Mouse (Mus musculus) midbrain, embryonic 16.5 days (tissue): ENCODE data around the gene Polr2l. TPM values are rescaled to one million over a fixed set of nuclear protein-coding genes. Genes with fewer than 3 reads are reported as not detected.

Source experiments
- ATAC-seq: fragments of 200-750 bp; cut with Nextera tagmentation; 2 replicates; pipeline ENCODE4 v1.8.0; 2017; ENCODE audit warnings: moderate TSS enrichment
- H3K27ac ChIP-seq: fragments of 300-500 bp; sonication (generic); 2 replicates; pipeline ENCODE4 v1.5.1; 2014; ENCODE audit warnings: mild to moderate bottlenecking, low read length, mixed read lengths
- H3K27me3 ChIP-seq: fragments of 300-500 bp; sonication (generic); 2 replicates; pipeline ENCODE4 v1.6.1; 2014; ENCODE audit warnings: low read depth, low read length, mixed read lengths; ENCODE audit not compliant: control insufficient read depth, insufficient read depth
- H3K36me3 ChIP-seq: fragments of 300-500 bp; sonication (generic); 2 replicates; pipeline ENCODE4 v1.6.1; 2014; ENCODE audit warnings: mild to moderate bottlenecking, low read length, moderate library complexity, mixed read lengths; ENCODE audit not compliant: control insufficient read depth, insufficient read depth
- H3K4me1 ChIP-seq: fragments of 300-500 bp; sonication (generic); 2 replicates; pipeline ENCODE4 v1.6.1; 2014; ENCODE audit warnings: mild to moderate bottlenecking, low read length, mixed read lengths; ENCODE audit not compliant: control insufficient read depth, insufficient read depth
- H3K4me2 ChIP-seq: fragments of 300-500 bp; sonication (generic); 2 replicates; pipeline ENCODE4 v1.6.1; 2014; ENCODE audit warnings: mild to moderate bottlenecking, low read length, mixed read lengths
- H3K4me3 ChIP-seq: fragments of 300-500 bp; sonication (generic); 2 replicates; pipeline ENCODE4 v1.5.1; 2014; ENCODE audit warnings: low read depth, mild to moderate bottlenecking, low read length, moderate library complexity, mixed read lengths
- H3K9ac ChIP-seq: fragments of 300-500 bp; sonication (generic); 2 replicates; pipeline ENCODE4 v1.6.1; 2014; ENCODE audit warnings: low read depth, low read length, mixed read lengths
- H3K9me3 ChIP-seq: fragments of 300-500 bp; sonication (generic); replicated peaks from 2 replicates; pipeline ENCODE4 v1.6.1; 2014; ENCODE audit warnings: mild to moderate bottlenecking, low read length, mixed read lengths; ENCODE audit not compliant: control insufficient read depth, poor library complexity, severe bottlenecking
- WGBS: fragments of 180-500 bp; shearing (Covaris S2); extraction: QIAGEN DNeasy Blood & Tissue Kit; methylation state at CpG from one replicate; pipeline ENCODE4 v1.1.7; 2014; 5-methylcytosine and 5-hydroxymethylcytosine counted together
- polyA plus RNA-seq: library from polyadenylated mRNA; unstranded; fragments of >200 nt; fragmentation: Nextera tagmentation; extraction: Ambion mirVana; gene quantifications from 2 replicates; pipeline ENCODE4 v1.2.1, GENCODE M21; 2015

The Polr2l gene
- polyA plus RNA-seq, 1 experiment from 2014 or later = 74.0 TPM

- no peak overlapping the region for H3K9ac ChIP-seq
- H3K36me3 ChIP-seq = no peaks in the 10 kb centered on the region
- WGBS = 95% methylated on average over 13 of the region's 13 CpGs
- peaks cover 2% of the 10 kb centered on the region; the same call in 1 of the 2 replicates for H3K4me1 ChIP-seq
- H3K4me2 ChIP-seq = 0 out of 2 replicates have a peak overlapping the region, but pooled peaks have one; percentile 6
- no peaks in the 10 kb centered on the region for H3K27me3 ChIP-seq
- no peak overlapping the region for H3K27ac ChIP-seq
- no peak for ATAC-seq
- H3K4me3 ChIP-seq = no peak overlapping the region
- no peaks in the 10 kb centered on the region for H3K9me3 ChIP-seq
Measured at GRCm38 (mm10) chr7:141442199-141442598, 32.7 kb downstream of the Polr2l start.

DNA sequence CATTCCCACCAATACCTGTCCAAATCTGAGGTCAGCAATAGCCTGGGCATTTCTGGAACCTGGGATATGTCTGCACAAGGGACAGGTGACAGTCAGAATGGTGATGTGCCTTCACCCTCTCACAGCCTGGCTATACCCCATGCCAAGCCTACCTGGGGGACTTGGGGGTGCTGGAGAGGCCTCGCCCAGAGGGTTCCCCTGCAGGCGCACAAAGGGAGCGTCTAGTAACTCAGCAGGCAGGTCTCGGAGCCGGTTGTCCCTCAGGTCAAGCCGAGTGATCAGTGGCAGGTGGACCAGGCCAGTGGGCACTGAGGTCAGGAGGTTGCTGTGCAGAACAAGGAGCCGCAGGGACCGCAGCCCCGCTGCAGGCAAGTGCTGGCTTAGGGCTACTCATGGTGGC is 33.5 kb downstream of the Polr2l start:
- no peaks in the 10 kb centered on the region for H3K36me3 ChIP-seq
- H3K9me3 ChIP-seq = no peaks in the 10 kb centered on the region
- H3K27me3 ChIP-seq = no peaks in the 10 kb centered on the region
- no peak overlapping the region for H3K9ac ChIP-seq
- peaks cover 6% of the 10 kb centered on the region for H3K4me1 ChIP-seq
- no peak overlapping the region for H3K4me3 ChIP-seq
- no peak overlapping the region for H3K4me2 ChIP-seq
- 92% methylated on average over 9 of the region's 9 CpGs for WGBS
- no peak for ATAC-seq
- no peak overlapping the region for H3K27ac ChIP-seq

GRCm38 (mm10) chr7:141440613-141441012 is 34.3 kb downstream of the Polr2l start:
- no peak overlapping the region for H3K27ac ChIP-seq
- H3K4me2 ChIP-seq = no peak overlapping the region
- ATAC-seq = no peak
- 27% methylated on average over 6 of the region's 6 CpGs for WGBS
- no peaks in the 10 kb centered on the region for H3K27me3 ChIP-seq
- H3K9ac ChIP-seq = no peak overlapping the region
- H3K9me3 ChIP-seq = no peaks in the 10 kb centered on the region
- H3K4me3 ChIP-seq = no peak overlapping the region
- no peaks in the 10 kb centered on the region for H3K36me3 ChIP-seq
- H3K4me1 ChIP-seq = peaks cover 15% of the 10 kb centered on the region

GRCm38 (mm10) chr7:141439811-141440210 is 35.1 kb downstream of the Polr2l start:
- ATAC-seq = no peak
- H3K9me3 ChIP-seq = no peaks in the 10 kb centered on the region
- no peak overlapping the region for H3K9ac ChIP-seq
- H3K4me1 ChIP-seq = peaks cover 21% of the 10 kb centered on the region
- H3K4me2 ChIP-seq = no peak overlapping the region
- H3K4me3 ChIP-seq = no peak overlapping the region
- H3K27ac ChIP-seq = no peak overlapping the region
- H3K36me3 ChIP-seq = no peaks in the 10 kb centered on the region
- H3K27me3 ChIP-seq = no peaks in the 10 kb centered on the region
- 95% methylated on average over 11 of the region's 11 CpGs for WGBS

- Histone ChIP-seq H3K27me3 (no peaks in the 10 kb centered on the region), H3K36me3 (no peaks in the 10 kb centered on the region), H3K4me1 (peaks cover 24% of the 10 kb centered on the region), H3K27ac (no peak overlapping the region), H3K4me2 (no peak overlapping the region), H3K9me3 (no peaks in the 10 kb centered on the region), H3K9ac (no peak overlapping the region), H3K4me3 (no peak overlapping the region)
- WGBS = 96% methylated on average over 10 of the region's 10 CpGs
- no peak for ATAC-seq
Measured at GRCm38 (mm10) chr7:141439140-141439679, 35.7 kb downstream of the Polr2l start.

DNA sequence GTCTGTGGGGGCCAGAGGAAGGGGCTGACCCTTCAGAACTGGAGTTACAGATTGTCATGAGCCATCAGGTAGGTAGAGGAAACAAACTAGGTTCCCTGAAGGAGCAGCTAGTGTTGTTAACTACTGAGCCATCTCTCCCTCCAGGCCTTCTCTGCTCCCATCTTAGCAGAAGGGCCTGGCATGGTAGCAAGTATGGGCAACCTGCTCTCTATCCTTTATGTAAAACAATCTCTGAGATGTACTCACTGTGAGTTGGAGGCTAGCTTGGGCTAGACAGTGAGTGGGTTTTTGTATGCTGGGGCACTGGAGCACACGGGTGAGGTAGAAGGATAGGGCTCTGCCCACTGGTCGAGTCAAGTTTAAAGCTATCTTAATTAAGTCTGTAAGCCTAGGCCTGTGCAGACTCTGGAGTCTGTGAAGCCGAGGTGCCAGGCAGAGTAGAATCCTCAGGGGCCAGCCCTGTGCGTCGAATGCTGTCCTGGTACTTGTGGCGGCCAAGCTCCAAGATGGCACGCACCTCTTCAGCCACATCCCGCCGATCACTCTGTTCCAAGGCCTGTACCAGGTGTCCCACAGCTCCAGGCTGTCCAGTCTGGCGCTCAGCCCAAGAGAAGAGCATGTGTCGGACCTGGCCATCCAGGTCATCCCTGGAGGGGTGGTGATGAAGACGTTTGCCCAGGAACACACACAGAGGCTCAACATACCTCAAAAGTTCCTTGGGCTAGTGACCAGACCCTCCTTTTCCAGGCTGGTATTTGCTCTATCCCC is 36.5 kb downstream of the Polr2l start:
- Histone ChIP-seq H3K27me3 (no peaks in the 10 kb centered on the region), H3K27ac (peak overlapping the region; percentile 84), H3K36me3 (0 out of 2 replicates have a peak, but pooled peaks cover 4% of the 10 kb centered on the region), H3K9me3 (no peaks in the 10 kb centered on the region), H3K9ac (peak overlapping the region; percentile 89), H3K4me2 (peak overlapping the region; percentile 69), H3K4me1 (peaks cover 32% of the 10 kb centered on the region), H3K4me3 (peak overlapping the region; percentile 59; the same call in 1 of the 2 replicates)
- WGBS = 86% methylated on average over 12 of the region's 12 CpGs
- no peak for ATAC-seq

DNA sequence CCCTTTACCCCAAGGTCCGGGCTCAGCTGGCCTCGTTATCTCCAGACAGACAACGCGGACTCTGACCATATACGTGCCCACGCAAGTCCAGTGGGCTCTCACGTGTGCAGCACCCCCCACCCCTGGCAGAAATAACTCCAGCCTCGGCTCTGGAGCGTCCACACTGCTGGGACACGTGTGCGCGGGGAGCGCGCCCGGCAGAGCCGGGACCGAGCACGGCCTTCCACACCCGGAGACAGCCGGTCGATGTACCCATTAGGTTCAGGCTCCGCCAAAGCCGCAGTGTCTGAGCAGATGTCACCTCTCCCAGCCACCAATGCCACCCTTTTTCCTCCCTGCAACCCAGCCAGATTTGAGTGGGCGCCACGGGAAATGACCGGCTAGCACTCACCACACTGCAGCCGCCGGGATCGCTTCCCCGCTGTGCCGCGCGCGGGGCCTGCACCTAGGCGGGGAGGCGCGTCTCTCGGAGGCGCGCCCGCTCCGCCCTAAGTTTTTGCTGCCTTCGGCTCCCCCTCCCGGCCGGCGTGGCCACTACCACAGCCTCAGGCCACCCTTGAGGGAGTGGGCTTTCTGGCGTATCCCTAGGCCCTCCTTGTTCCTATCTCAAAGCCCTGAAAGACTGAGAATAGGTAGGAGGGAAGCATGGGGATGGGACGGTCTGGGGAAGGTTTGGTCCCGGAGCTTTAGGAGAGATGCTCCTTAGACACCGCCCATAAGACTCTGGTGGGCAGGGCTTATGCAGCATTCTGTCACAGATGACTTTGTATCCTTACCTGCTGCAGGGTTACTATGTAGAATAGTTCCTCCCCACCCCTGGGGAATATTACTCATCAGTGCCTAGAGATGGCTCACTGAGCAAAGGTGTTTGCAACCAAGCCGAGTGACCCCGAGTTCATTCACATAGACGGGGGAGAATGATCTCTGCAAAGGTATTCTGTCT is 37.5 kb downstream of the Polr2l start, which contains the start of gene Slc25a22:
TSS of gene Slc25a22 (minus strand) at position 715 of the 943 bp plus-strand sequence.
- Histone ChIP-seq H3K4me3 (peak within 1 kb of the TSS; percentile 59), H3K9ac (peak within 1 kb of the TSS; percentile 89), H3K36me3 (peaks cover 6% of the 10 kb centered on the region; the same call in 1 of the 2 replicates), H3K27ac (peak within 1 kb of the TSS; percentile 84), H3K9me3 (no peaks in the 10 kb centered on the region), H3K4me1 (peaks cover 40% of the 10 kb centered on the region), H3K4me2 (peak within 1 kb of the TSS; percentile 69), H3K27me3 (no peaks in the 10 kb centered on the region)
- WGBS = 5% methylated on average over 53 of the region's 53 CpGs
- ATAC-seq = peak; percentile 73

DNA sequence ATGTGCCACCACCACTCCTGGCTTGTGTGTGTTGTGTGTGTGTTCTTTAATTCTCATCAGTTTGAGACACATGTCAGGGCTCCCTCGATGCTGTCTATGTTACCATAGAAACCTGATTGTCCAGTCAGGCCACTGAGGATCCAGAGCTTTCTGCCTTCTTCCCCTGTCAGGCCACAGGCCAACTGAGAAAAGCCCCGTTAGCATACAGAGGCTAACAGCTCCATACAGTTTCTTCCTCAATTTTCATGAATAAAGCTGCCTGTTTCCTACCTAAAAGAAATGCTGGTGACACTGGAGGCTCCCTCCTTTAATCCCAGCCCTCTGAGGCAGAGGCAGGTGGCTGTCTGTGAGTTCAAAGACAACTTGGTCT is 38.4 kb downstream of the Polr2l start:
- 37% methylated on average over 2 of the region's 2 CpGs for WGBS

More for the DNA sequence above, 38.4 kb downstream of the Polr2l start:
- peak overlapping the region; percentile 59 for H3K4me3 ChIP-seq
- no peaks in the 10 kb centered on the region for H3K9me3 ChIP-seq
- H3K4me2 ChIP-seq = peak overlapping the region; percentile 69
- H3K27ac ChIP-seq = no peak overlapping the region; the same call in 1 of the 2 replicates
- no peak for ATAC-seq
- no peaks in the 10 kb centered on the region for H3K27me3 ChIP-seq
- H3K36me3 ChIP-seq = peaks cover 13% of the 10 kb centered on the region
- H3K4me1 ChIP-seq = peaks cover 40% of the 10 kb centered on the region
- peak overlapping the region; percentile 89 for H3K9ac ChIP-seq
